Mouse (Mus musculus) Patski (cell line): Measurements from ENCODE around the gene Mbnl1. TPM values are rescaled to one million over a fixed set of nuclear protein-coding genes. Genes with fewer than 3 reads are reported as not detected.
A peak's percentile ranks its signal among the peaks of the same experiment; 100 is the strongest.

Source experiments
- ATAC-seq: fragments of 100-300 bp; one replicate; pipeline ENCODE4 v1.8.0; 2021
- CTCF ChIA-PET: fragments of 350-600 bp; sonication (Branson Sonifier 250); formaldehyde crosslinking; loops from one replicate; lab custom pipeline; 2022; ENCODE audit warnings: inconsistent platforms; lab: Charles Lee
- POLR2A ChIA-PET: fragments of 350-600 bp; sonication (Branson Sonifier 250); formaldehyde crosslinking; loops from one replicate; lab custom pipeline; 2022; ENCODE audit warnings: antibody characterized with exemption, inconsistent platforms; lab: Charles Lee
- DNase-seq: peaks from one replicate; pipeline ENCODE4 v3.0.0-alpha.2; 2011; ENCODE audit warnings: low read depth, low spot score
- H3K27me3 ChIP-seq: fragments of 371-371 bp; one replicate; pipeline ENCODE4 v1.5.1; 2021
- CTCF ChIP-seq: fragments of 100-300 bp; IDR thresholded peaks from one replicate; pipeline ENCODE4 v1.5.1; 2021
- in situ Hi-C: fragments of 300-500 bp; cut with MboI; formaldehyde crosslinking; loops from 3 replicates; pipeline ENCODE4 v1.11.1; 2018; ENCODE audit warnings: low pct_unique_long_range_greater_than_20kb, mixed read lengths
- polyA plus RNA-seq: library from polyadenylated mRNA; unstranded; gene quantifications from one replicate; pipeline ENCODE4 v1.2.3, GENCODE M21; 2021

Gene Mbnl1
- polyA plus RNA-seq, 1 experiment from 2014 or later = 84.9 TPM

DNA sequence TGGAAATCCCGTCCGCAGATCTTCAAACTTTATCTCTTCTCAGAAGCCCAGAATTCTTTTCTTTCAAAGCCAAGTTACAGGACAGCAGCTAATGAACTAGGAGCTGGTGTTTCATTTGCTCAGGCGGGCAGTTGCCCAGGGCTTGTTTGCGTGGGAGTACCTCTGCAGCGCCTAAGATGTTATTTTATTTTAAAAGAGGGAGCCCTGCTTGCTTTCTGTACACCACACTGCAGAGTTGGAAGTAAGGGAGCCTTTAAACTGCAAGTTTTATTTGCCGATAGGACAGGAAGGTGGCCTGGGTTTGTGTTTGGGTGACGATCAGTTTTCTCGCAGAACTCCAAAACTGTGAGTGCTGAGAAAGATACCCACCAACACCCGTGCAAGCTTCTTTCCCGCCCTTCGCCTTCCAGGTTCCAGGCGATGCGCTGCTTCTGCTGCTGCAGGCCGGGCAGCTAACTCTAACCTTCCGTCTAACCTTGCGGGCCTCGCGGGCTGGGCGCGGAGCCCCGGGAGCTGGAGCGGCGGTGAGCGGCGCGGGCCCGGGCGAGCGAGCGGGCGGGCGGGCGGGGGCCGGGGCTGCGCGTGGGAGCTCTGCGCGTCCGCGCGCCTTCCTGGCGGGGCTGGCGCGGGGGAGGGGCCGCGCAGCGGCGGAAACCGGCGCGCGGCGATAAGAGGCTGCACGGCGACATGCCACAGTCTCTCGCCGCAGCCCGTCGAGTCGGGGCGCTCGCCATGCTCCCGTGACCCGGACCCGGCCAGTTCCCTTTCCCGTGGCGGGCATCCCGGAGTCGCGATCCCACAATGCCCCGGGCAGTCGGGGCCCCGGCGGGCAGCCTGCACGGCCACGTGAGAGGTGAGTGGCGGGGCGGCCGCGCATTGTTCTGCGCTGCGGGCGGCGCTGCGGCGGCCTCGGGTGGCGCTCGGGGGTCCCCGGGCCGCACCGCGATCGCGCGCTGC lies 28.2 kb downstream of the Mbnl1 start:
- no peak for TF ChIP-seq CTCF
- ChIA-PET CTCF (interaction anchor here (0.8 to 2.3 kb wide), 11 partner anchors 12 to 155 kb away, joined by 3 to 9 read pairs (median 4); no protein-coding TSS in a partner anchor), POLR2A (interaction anchor here (0.7 to 2.1 kb wide), 9 partner anchors 11 to 93 kb away, joined by 3 to 8 read pairs (median 4); no protein-coding TSS in a partner anchor)
- in situ Hi-C loops = loop anchor here (10.0 to 25.0 kb wide), 3 partner anchors 376 to 1389 kb away; partner anchors contain the start of gene Gpr171
- H3K27me3 ChIP-seq = no peaks in the 10 kb centered on the region
- ATAC-seq (peak; percentile 56), DNase-seq (no peak)

DNA sequence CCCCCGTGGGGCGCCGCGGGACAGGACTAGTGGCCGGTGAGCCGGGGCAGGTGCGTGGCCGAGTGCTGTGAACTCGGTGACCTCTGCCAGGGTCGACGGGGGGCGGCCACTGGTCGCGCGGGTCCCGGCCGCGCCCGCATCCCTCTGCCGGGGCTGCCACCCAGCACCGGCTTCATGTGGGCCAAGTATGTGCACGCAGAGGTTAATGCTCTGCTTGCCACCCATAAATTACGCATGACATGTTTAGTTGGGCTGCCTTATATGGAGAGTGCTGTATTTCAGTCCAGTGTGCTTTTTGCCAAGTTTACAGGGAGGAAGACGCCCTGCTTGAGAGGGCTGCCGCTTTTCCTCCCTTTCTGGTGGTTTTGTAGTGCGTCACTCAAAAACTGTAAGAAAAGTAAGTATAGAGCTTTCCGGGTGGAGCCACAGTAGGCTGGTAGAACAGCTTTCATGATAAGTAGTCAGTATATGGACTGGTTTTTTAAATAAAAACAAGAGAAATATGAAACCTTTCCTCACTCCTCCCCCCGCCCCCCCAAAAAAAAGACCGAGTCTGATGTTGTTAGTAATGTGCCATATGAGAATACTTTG lies 29.0 kb downstream of the Mbnl1 start:
- ChIA-PET POLR2A (interaction anchor here (0.7 to 2.1 kb wide), 10 partner anchors 10 to 107 kb away, joined by 3 to 8 read pairs (median 4); no protein-coding TSS in a partner anchor), CTCF (interaction anchor here (0.8 to 1.9 kb wide), 15 partner anchors 11 to 129 kb away, joined by 3 to 11 read pairs (median 3); no protein-coding TSS in a partner anchor)
- peak; percentile 74 for ATAC-seq
- no peak for TF ChIP-seq CTCF
- no peaks in the 10 kb centered on the region for H3K27me3 ChIP-seq
- in situ Hi-C loops = loop anchor here (10.0 to 25.0 kb wide), 3 partner anchors 377 to 1389 kb away; partner anchors contain the start of gene Gpr171
- DNase-seq = peak; percentile 80

DNA sequence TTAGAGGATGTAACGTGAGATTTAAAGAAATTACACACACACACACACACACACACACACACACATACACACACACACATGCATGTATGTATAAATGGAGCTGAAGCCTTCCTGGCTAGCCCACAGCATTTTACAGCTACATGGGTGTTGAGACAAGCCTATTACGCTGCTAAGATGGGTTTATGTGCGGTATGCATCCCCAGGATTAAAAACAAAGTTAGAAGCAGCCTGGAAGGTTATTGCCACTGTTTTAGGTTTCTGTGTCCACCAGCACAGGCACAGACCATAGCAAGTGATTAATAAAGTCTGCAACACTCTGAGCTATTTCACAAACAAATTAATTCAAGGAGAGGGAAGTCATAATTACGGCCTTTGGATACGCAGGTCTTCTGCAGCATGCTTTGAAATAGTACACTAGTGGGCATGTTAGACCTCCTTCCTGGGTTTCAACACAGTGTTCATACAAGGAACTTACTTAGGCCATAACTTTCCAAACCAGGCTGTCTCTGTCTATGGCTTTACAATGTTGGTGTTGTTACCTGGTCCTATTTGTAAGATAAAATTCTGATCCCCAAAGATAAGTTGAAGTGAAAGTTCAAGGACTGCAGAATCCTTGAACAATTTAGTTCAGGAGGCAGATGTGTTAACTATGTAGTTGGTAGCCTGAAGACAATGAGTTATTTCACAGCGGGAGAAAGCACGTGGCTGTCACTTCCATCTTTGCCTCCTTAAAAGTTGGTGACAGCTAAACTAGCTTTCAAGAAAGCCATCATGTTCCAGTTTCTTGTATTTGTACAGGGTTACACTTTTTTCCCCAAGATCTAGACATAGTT lies 29.7 kb downstream of the Mbnl1 start:
- ATAC-seq (no peak), DNase-seq (peak; percentile 57)
- CTCF ChIA-PET = interaction anchor here (0.7 to 1.9 kb wide), 20 partner anchors 11 to 632 kb away, joined by 3 to 11 read pairs (median 3); no protein-coding TSS in a partner anchor
- no peaks in the 10 kb centered on the region for H3K27me3 ChIP-seq
- POLR2A ChIA-PET = interaction anchor here (0.7 to 2.1 kb wide), 11 partner anchors 9 to 116 kb away, joined by 3 to 8 read pairs (median 4); no protein-coding TSS in a partner anchor
- in situ Hi-C loops = loop anchor here (10.0 to 25.0 kb wide), 3 partner anchors 378 to 1390 kb away; partner anchors contain the start of gene Gpr171
- TF ChIP-seq CTCF = peak; percentile 4

DNA sequence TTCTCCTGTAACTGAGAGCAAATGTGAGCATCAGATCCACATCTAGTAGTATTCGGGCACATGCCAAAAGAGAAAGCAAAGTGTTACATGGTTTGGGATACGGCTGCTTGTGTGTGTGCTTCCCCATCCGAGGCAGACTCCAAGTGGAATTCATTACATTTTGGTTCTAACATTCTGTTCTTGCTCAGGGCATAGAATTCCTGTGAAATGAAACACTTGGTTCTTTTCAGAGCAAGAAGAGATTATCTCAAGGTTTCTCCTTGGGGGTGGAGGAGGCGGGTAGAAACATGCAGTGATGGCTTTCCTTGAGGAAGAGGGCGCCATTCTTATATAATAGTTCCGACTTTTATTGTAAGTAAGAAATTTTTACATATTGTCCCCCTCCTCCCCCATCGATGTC lies 30.6 kb downstream of the Mbnl1 start:
- no peaks in the 10 kb centered on the region for H3K27me3 ChIP-seq
- no peak for ATAC-seq
- TF ChIP-seq CTCF = peak; percentile 40
- in situ Hi-C loops = loop anchor here (10.0 to 25.0 kb wide), 3 partner anchors 378 to 1391 kb away; partner anchors contain the start of gene Gpr171
- POLR2A ChIA-PET = interaction anchor here (1.2 to 1.5 kb wide), 2 partner anchors 25 to 103 kb away, joined by 4 read pairs; no protein-coding TSS in a partner anchor
- CTCF ChIA-PET = interaction anchor here (1.0 to 1.9 kb wide), 11 partner anchors 10 to 632 kb away, joined by 3 to 11 read pairs (median 6); no protein-coding TSS in a partner anchor
- no peak for DNase-seq

- no peaks in the 10 kb centered on the region for H3K27me3 ChIP-seq
- ATAC-seq (peak; percentile 34), DNase-seq (no peak)
- CTCF ChIA-PET = interaction anchor here (0.8 to 4.5 kb wide), 7 partner anchors 8 to 185 kb away, joined by 3 to 29 read pairs (median 4); no protein-coding TSS in a partner anchor
- in situ Hi-C loops = loop anchor here (10.0 to 25.0 kb wide), 3 partner anchors 380 to 1393 kb away; partner anchors contain the start of gene Gpr171
- TF ChIP-seq CTCF = no peak
- POLR2A ChIA-PET = interaction anchor here (0.9 to 1.5 kb wide), 2 partner anchors 12 to 22 kb away, joined by 4 read pairs; no protein-coding TSS in a partner anchor
Observed at GRCm38 (mm10) chr3:60504775-60505430, 32.3 kb downstream of the Mbnl1 start.

DNA sequence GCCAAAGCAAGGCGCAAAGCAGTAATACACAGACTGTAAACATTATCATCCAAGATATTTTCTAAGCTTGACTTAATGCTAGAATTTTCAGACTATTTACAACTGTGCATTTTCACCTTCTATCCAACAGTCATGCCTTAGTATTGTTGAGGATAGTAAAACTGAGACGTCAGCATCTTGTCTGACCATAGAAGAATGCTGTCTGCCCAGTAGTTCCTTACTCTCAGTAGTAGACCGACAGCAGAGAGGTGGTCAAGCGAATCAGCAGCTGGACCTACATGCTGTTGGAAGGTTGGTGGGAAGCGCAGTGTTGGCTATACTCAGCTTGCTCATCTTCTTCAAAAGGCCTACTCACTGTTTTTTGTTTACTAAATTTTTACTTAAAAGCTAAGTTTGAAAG lies 34.2 kb downstream of the Mbnl1 start:
- POLR2A ChIA-PET = interaction anchor here (0.7 kb wide), 1 partner anchor 10 kb away, joined by 7 read pairs; no protein-coding TSS in a partner anchor
- ATAC-seq = no peak

GRCm38 (mm10) chr3:60507496-60507895 lies 34.9 kb downstream of the Mbnl1 start:
- H3K27me3 ChIP-seq = no peaks in the 10 kb centered on the region
- CTCF ChIA-PET = interaction anchor here (1.3 to 4.5 kb wide), 4 partner anchors 8 to 103 kb away, joined by 3 to 29 read pairs (median 4); no protein-coding TSS in a partner anchor
- in situ Hi-C loops = loop anchor here (10.0 to 25.0 kb wide), 3 partner anchors 383 to 1395 kb away; partner anchors contain the start of gene Gpr171
- no peak for TF ChIP-seq CTCF
- DNase-seq (no peak), ATAC-seq (no peak)
- POLR2A ChIA-PET = no interaction called here

More for the DNA sequence above, 34.2 kb downstream of the Mbnl1 start:
- TF ChIP-seq CTCF = no peak
- CTCF ChIA-PET = interaction anchor here (1.0 to 4.5 kb wide), 6 partner anchors 9 to 104 kb away, joined by 3 to 29 read pairs (median 4); no protein-coding TSS in a partner anchor
- H3K27me3 ChIP-seq = no peaks in the 10 kb centered on the region
- no peak for DNase-seq
- in situ Hi-C loops = loop anchor here (10.0 to 25.0 kb wide), 3 partner anchors 382 to 1395 kb away; partner anchors contain the start of gene Gpr171

DNA sequence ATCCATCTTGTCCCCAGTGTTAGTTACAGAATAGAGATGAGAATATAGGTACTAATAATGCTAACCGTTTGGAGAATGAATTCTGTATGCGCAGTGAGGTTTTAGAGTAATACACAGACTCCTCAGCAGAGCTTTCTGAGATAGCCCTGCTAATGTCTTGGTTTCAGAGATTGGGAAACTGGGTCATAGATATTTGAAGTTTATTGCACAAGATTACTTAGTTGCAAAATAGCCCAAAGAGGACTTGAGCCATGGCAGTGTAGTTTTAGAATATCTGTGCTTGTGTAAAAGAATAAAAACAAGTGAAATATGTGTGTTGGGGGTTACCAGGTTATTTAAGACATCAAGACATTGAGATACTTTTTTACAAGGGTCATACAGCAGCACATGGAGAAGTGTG lies 35.3 kb downstream of the Mbnl1 start:
- CTCF ChIA-PET = interaction anchor here (4.5 kb wide), 1 partner anchor 8 kb away, joined by 29 read pairs; no protein-coding TSS in a partner anchor
- no peak for DNase-seq
- no peak for ATAC-seq
- no peaks in the 10 kb centered on the region for H3K27me3 ChIP-seq
- no peak for TF ChIP-seq CTCF
- in situ Hi-C loops = loop anchor here (10.0 to 25.0 kb wide), 3 partner anchors 383 to 1396 kb away; partner anchors contain the start of gene Gpr171
- POLR2A ChIA-PET = no interaction called here
